Mouse (Mus musculus) bone marrow macrophage, adult 2 months (primary cell): Measurements from ENCODE around the gene Actl9.

Experiments used
- CTCF ChIP-seq: IDR thresholded peaks from 2 replicates; pipeline ENCODE4 v1.5.1; 2012; ENCODE audit warnings: low read depth, mild to moderate bottlenecking, low read length, moderate library complexity
- POLR2A ChIP-seq: IDR thresholded peaks from 2 replicates; pipeline ENCODE4 v1.6.1; 2012; ENCODE audit warnings: mild to moderate bottlenecking, low read depth, low read length, borderline replicate concordance

- TF ChIP-seq CTCF: peak; percentile 34; the same call in 1 of the 2 replicates
- TF ChIP-seq POLR2A: no peak
Measured at GRCm38 (mm10) chr17:33439148-33439547, 6.5 kb downstream of the Actl9 start.
